Mouse (Mus musculus): ENCODE results near the gene Sgsm1. TPM values are rescaled to one million over a fixed set of nuclear protein-coding genes. Genes with fewer than 3 reads are reported as not detected.
A peak's percentile ranks its signal among the peaks of the same experiment; 100 is the strongest.

Gene Sgsm1
- polyA plus RNA-seq, 1 experiment from 2014 or later = 0.62 TPM

DNA sequence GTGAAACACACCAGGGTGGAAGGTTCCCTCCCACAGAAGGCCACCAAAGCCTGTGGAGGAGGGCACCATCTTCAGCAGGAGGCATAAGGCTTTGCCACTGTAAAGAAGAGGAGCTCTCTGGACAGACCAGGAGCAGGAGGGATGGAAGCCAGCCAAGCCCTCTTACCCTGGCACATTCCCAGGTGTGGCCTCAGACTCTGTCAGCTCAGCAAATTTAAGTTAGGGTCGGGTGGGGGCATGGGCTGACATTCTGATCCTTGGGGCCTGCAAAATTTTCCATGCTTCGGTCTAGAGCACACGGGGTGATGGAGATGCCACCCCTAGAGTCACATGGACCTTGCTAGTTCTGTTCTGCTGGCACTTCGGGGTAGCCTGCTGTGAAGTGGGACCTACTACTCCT, 17.1 kb downstream of the Sgsm1 start:
- Histone ChIP-seq H3K27me3 (peaks cover 62% of the 10 kb centered on the region), H3K9me3 (replicated peaks) (no peaks in the 10 kb centered on the region), H3K4me1 (replicated peaks) (no peaks in the 10 kb centered on the region), H3K27ac (no peak overlapping the region), H3K4me3 (no peak overlapping the region), H3K36me3 (no peaks in the 10 kb centered on the region), H3K9ac (no peak overlapping the region), H3K4me2 (no peak overlapping the region)
- WGBS = 65% methylated on average over 4 of the region's 4 CpGs
- no peak for ATAC-seq (replicated peaks; ENCODE audit: insufficient number of reproducible peaks, insufficient read depth, low FRiP score, low read depth)

DNA sequence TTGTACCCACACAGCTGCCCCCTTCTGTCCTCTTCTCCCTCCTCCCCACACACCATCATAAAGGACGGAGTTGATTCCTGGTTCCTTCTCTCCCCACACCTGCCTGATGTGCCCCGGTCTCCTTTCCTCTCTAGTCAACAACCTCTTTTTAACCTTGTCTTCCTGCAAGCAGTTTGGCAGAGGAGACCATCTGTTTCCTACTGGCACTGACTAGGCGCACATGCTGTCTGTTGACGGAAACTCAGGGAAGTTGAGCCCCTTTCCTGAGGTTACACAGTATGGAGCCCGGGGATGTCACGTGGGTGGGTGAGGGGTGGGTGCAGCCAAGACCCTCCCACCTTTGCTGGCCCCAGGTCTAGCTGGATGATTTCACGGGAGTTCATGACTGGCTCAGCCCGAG, 17.8 kb downstream of the Sgsm1 start:
- WGBS = 62% methylated on average over 8 of the region's 8 CpGs
- no peak for ATAC-seq (replicated peaks; ENCODE audit: insufficient number of reproducible peaks, insufficient read depth, low FRiP score, low read depth)
- H3K4me1 ChIP-seq (replicated peaks) = no peaks in the 10 kb centered on the region
- H3K9ac ChIP-seq = no peak overlapping the region
- H3K36me3 ChIP-seq = no peaks in the 10 kb centered on the region
- no peaks in the 10 kb centered on the region for H3K9me3 ChIP-seq (replicated peaks)
- no peak overlapping the region for H3K27ac ChIP-seq
- H3K4me3 ChIP-seq = no peak overlapping the region
- H3K27me3 ChIP-seq = peaks cover 63% of the 10 kb centered on the region
- H3K4me2 ChIP-seq = no peak overlapping the region

DNA sequence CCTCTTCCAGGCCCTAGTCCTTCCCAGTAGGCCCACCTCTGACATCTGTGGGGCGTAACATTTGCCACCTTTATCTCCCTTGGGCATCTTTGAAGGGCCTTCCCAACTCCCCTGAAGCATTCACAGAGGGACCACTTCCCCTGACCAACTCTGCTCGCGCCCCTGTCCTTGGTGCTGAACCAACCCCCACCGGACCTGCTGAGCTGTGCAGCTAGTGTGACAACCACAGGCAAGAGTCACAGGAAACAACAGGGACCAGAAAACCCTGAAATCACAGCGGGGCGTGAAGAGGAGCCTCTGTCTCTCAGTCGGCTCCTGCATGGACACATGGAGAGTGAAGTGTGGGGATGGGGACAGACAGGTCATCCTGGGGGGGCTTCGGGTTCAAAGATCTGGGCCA, 18.4 kb downstream of the Sgsm1 start:
- Histone ChIP-seq H3K27ac (no peak overlapping the region), H3K9ac (no peak overlapping the region), H3K27me3 (peaks cover 63% of the 10 kb centered on the region), H3K4me1 (replicated peaks) (no peaks in the 10 kb centered on the region), H3K4me2 (no peak overlapping the region), H3K4me3 (no peak overlapping the region), H3K9me3 (replicated peaks) (0 out of 2 replicates have a peak, but pooled peaks cover 5% of the 10 kb centered on the region), H3K36me3 (no peaks in the 10 kb centered on the region)
- 12% methylated on average over 8 of the region's 8 CpGs for WGBS
- no peak for ATAC-seq (replicated peaks; ENCODE audit: insufficient number of reproducible peaks, insufficient read depth, low FRiP score, low read depth)

DNA sequence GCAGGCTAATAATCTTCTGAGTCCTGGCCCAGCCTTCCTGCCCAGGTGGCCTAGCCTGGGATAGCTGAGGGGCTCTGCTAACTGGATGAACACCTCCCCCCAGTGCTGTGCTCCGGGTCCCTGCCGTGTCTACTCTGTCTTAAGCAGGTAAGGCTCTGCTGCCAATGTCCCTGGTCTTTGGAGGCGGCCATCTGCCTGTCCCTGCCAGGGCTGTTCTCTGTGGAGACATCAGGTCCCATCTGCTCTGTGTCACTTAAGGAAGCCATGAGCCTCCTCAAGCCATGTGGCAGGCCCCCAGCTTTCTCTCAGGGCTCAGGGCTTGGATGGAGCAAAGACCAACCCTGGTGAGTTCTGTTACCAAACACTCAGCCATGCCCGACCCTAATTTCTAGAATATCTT, 19.5 kb downstream of the Sgsm1 start:
- Histone ChIP-seq H3K27me3 (peaks cover 70% of the 10 kb centered on the region), H3K4me2 (no peak overlapping the region), H3K36me3 (no peaks in the 10 kb centered on the region), H3K27ac (no peak overlapping the region), H3K4me1 (replicated peaks) (no peaks in the 10 kb centered on the region), H3K9ac (no peak overlapping the region), H3K9me3 (replicated peaks) (0 out of 2 replicates have a peak, but pooled peaks cover 6% of the 10 kb centered on the region), H3K4me3 (no peak overlapping the region)
- 77% methylated on average over 4 of the region's 4 CpGs for WGBS
- ATAC-seq (replicated peaks; ENCODE audit: insufficient number of reproducible peaks, insufficient read depth, low FRiP score, low read depth) = no peak

DNA sequence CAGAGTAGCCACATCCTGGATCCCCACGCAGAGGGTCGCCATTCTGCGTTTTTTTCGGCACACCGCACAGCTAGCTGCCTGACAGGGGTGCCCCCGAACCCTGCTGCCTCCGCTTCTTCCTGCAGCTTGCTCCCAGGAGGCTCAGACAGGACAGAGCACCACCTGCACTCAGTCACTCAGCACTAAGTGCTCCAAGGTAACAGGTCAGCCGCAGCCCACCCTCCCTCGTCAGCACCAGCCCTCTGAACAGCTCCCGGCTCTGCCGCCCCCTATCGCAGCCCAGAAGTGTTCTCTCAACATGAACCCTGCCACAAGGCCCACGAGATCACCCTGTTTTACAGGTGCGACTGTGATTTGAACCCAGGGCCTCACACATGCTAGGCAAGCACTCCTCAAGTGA, 20.4 kb downstream of the Sgsm1 start:
- H3K9ac ChIP-seq = no peak overlapping the region
- no peak overlapping the region for H3K27ac ChIP-seq
- H3K4me3 ChIP-seq = no peak overlapping the region
- no peaks in the 10 kb centered on the region for H3K4me1 ChIP-seq (replicated peaks)
- H3K27me3 ChIP-seq = peaks cover 75% of the 10 kb centered on the region
- no peak overlapping the region for H3K4me2 ChIP-seq
- ATAC-seq (replicated peaks; ENCODE audit: insufficient number of reproducible peaks, insufficient read depth, low FRiP score, low read depth) = no peak
- H3K9me3 ChIP-seq (replicated peaks) = 0 out of 2 replicates have a peak, but pooled peaks cover 6% of the 10 kb centered on the region
- 32% methylated on average over 14 of the region's 14 CpGs for WGBS
- H3K36me3 ChIP-seq = no peaks in the 10 kb centered on the region

DNA sequence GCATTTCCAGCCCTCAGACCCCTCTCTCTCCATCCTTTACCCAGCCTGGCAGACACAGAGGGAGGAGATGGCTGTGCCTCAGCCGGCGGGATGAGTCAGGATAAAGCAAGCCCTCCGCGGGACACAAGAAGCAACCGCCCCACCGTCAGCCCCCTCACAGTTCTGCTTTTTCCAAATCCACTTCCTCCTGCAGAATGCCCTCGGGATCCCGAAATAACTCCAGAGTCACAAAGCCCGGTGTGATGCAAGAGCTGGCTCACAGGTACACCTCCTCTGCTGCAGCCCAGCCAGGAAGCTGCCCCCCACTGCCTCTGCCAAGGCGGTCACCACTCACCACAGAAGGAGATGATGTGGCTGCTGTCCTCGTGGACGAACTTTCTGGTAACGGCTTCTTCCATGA, 22.1 kb downstream of the Sgsm1 start:
- H3K4me3 ChIP-seq = no peak overlapping the region
- no peak overlapping the region for H3K9ac ChIP-seq
- 0 out of 2 replicates have a peak, but pooled peaks cover 6% of the 10 kb centered on the region for H3K9me3 ChIP-seq (replicated peaks)
- H3K27ac ChIP-seq = no peak overlapping the region
- 35% methylated on average over 13 of the region's 13 CpGs for WGBS
- no peak for ATAC-seq (replicated peaks; ENCODE audit: insufficient number of reproducible peaks, insufficient read depth, low FRiP score, low read depth)
- no peaks in the 10 kb centered on the region for H3K4me1 ChIP-seq (replicated peaks)
- H3K27me3 ChIP-seq = peaks cover 84% of the 10 kb centered on the region
- no peaks in the 10 kb centered on the region for H3K36me3 ChIP-seq
- no peak overlapping the region for H3K4me2 ChIP-seq

DNA sequence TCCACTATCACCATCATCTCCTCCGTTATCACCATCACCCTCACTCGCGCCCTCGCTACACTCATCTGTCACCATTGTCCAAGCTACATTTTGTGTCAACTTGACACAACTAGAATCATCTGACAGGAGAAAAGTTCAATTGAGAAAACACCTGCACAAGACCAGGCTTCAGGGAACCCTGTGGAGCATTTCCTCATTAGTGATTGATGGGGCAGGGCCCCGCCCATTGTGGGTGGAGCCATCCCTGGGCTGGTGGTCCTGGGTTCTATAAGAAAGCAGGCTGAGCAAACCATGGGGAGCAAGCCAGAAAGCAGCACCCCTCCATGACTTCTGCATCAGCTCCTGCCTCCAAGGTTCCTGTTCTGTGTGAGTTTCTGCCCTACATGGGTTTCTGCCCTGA, 22.8 kb downstream of the Sgsm1 start:
- H3K9me3 ChIP-seq (replicated peaks) = 0 out of 2 replicates have a peak, but pooled peaks cover 6% of the 10 kb centered on the region
- no peak for ATAC-seq (replicated peaks; ENCODE audit: insufficient number of reproducible peaks, insufficient read depth, low FRiP score, low read depth)
- no peaks in the 10 kb centered on the region for H3K36me3 ChIP-seq
- H3K4me3 ChIP-seq = no peak overlapping the region
- H3K4me2 ChIP-seq = no peak overlapping the region
- H3K4me1 ChIP-seq (replicated peaks) = no peaks in the 10 kb centered on the region
- H3K9ac ChIP-seq = no peak overlapping the region
- no peak overlapping the region for H3K27ac ChIP-seq
- WGBS = 39% methylated on average over 5 of the region's 5 CpGs
- H3K27me3 ChIP-seq = peaks cover 82% of the 10 kb centered on the region

DNA sequence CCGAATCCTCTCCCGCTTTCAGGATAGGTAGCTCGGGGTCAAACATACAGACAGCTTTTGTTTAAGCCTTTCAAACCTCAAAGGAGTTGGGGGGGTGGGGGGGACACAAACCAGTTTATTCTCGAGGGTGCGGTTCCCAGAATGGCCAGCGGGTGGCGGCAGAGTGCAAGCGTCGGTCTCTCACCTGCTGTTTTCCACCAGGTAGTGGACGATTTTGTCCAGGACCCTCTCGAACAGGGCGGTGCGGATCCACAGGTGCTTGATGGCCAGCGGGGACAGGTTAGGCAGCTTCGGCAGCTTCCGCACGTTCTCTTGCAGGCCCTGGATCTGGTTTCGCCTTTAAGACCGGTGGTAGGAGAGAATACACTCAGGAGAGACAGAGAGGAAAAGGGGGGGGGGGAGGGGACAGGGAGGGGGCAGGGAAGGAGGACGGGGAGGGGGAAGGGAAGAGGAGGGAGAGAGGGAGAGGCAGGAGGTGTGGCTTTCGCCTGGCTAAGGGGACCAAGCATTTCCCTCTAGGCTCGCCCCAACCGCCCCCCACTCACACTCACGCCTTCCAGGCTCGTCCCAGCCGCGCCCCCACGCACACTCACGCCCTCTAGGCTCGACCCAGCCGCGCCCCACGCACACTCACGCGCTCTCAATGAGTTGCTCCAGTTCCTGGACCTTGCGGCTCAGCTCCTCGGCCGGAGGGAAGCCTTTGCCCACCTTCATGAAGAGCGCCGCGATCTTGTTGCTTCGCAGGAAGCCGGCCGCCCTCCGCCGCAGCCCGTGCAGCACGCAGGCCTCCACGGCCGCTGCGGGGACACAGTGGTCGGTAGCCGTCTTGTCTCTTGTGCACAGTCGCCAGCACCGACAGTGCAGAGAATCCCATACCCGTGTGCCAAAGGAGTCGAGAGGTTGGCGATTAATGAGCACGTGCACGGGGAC, 23.7 kb downstream of the Sgsm1 start:
- H3K9me3 ChIP-seq (replicated peaks) = 0 out of 2 replicates have a peak, but pooled peaks cover 6% of the 10 kb centered on the region
- no peak overlapping the region for H3K4me3 ChIP-seq
- H3K4me2 ChIP-seq = peak overlapping the region; percentile 36; the same call in 1 of the 2 replicates
- H3K27ac ChIP-seq = no peak overlapping the region
- H3K27me3 ChIP-seq = peaks cover 73% of the 10 kb centered on the region
- no peak for ATAC-seq (replicated peaks; ENCODE audit: insufficient number of reproducible peaks, insufficient read depth, low FRiP score, low read depth)
- no peaks in the 10 kb centered on the region for H3K36me3 ChIP-seq
- no peak overlapping the region for H3K9ac ChIP-seq
- no peaks in the 10 kb centered on the region for H3K4me1 ChIP-seq (replicated peaks)
- WGBS = 6% methylated on average over 59 of the region's 60 CpGs

DNA sequence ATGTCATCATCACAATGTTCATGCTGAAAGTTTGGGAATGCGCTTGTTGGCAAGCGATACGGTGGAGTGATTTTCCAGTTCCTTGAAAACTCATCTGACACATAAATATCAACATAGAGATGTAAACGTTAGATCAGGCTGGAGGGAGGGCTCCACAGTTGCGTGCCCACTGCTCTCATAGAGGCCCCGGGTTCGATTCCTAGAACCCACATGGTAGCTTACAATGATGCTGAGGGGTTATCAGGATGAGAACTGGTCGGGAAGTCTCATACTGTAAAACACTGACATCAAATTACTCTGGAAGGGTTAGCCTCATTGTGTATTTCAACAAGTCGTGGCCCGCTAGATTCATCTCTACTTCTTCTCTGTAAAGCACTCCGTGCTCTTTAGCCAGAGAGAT, 24.5 kb downstream of the Sgsm1 start:
- Histone ChIP-seq H3K4me1 (replicated peaks) (no peaks in the 10 kb centered on the region), H3K4me2 (no peak overlapping the region), H3K4me3 (no peak overlapping the region), H3K36me3 (no peaks in the 10 kb centered on the region), H3K9ac (no peak overlapping the region), H3K27me3 (peaks cover 67% of the 10 kb centered on the region), H3K27ac (no peak overlapping the region), H3K9me3 (replicated peaks) (0 out of 2 replicates have a peak, but pooled peaks cover 6% of the 10 kb centered on the region)
- ATAC-seq (replicated peaks; ENCODE audit: insufficient number of reproducible peaks, insufficient read depth, low FRiP score, low read depth) = no peak
- WGBS = 67% methylated on average over 11 of the region's 11 CpGs

DNA sequence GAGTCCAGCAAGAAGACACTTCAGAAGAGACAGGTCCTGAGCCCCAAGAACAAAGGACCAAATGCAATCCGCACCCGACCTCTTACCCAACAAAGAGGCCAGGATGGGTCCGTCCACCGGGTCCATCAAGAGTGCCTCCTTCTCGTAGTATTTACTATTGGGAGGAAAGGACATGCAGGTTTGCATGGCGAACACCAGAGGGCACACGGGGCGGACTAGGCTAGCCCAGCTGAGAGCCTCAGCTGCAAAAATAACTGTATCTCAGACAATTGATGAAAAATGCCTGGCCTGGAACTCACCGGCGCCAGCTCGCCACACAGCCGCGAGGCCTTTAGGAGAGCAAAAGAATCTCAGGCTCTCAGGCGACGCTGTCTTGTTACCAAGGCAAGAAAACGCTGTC, 25.0 kb downstream of the Sgsm1 start:
- no peaks in the 10 kb centered on the region for H3K4me1 ChIP-seq (replicated peaks)
- no peak overlapping the region for H3K27ac ChIP-seq
- no peak overlapping the region for H3K4me2 ChIP-seq
- no peaks in the 10 kb centered on the region for H3K36me3 ChIP-seq
- 0 out of 2 replicates have a peak, but pooled peaks cover 6% of the 10 kb centered on the region for H3K9me3 ChIP-seq (replicated peaks)
- H3K4me3 ChIP-seq = no peak overlapping the region
- 51% methylated on average over 16 of the region's 16 CpGs for WGBS
- ATAC-seq (replicated peaks; ENCODE audit: insufficient number of reproducible peaks, insufficient read depth, low FRiP score, low read depth) = no peak
- H3K9ac ChIP-seq = no peak overlapping the region
- peaks cover 62% of the 10 kb centered on the region for H3K27me3 ChIP-seq

DNA sequence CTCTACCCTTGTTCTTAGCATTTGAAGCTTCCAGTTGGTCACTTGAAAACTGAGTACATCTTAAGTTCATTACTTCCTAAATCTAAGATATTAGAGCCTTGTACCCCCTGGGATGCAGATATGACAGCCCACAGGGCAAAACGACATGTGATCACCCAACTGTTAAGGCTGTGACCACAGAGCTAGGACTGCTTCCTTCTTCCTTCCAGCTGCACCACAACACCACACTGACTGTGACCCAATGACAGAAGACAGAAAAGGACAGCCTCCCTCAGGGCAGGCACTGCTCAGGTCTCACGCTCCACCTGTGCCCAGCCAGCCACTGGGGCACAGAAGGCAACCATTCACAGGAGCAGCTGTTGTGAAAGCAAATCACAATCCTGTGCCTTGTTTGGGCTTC, 26.9 kb downstream of the Sgsm1 start:
- Histone ChIP-seq H3K27ac (no peak overlapping the region), H3K27me3 (peaks cover 45% of the 10 kb centered on the region), H3K36me3 (no peaks in the 10 kb centered on the region), H3K4me1 (replicated peaks) (no peaks in the 10 kb centered on the region), H3K9me3 (replicated peaks) (0 out of 2 replicates have a peak, but pooled peaks cover 6% of the 10 kb centered on the region), H3K4me3 (no peak overlapping the region), H3K4me2 (no peak overlapping the region), H3K9ac (no peak overlapping the region)
- WGBS = 59% methylated on average over 2 of the region's 2 CpGs
- no peak for ATAC-seq (replicated peaks; ENCODE audit: insufficient number of reproducible peaks, insufficient read depth, low FRiP score, low read depth)

DNA sequence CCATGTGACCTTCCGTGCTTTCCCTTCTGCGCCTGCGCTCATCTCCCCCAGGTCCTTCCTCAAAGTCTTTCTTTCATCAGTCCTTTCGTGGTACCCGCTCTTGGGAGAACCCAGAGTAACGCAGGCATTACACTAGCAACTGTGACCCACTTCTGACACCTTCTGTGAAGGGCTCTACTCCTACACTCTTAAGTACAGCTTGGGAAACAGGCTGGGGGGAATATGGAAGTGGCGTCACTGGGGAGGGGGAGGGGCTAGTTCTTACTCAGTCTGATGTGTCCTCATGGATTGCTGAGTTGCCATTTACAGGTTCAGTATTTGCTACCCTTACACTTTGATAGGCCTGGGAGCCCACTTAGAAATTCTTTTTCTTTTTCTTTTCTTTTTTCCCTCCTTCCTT, 29.0 kb downstream of the Sgsm1 start:
- H3K4me3 ChIP-seq = no peak overlapping the region
- no peak overlapping the region for H3K9ac ChIP-seq
- no peaks in the 10 kb centered on the region for H3K4me1 ChIP-seq (replicated peaks)
- H3K36me3 ChIP-seq = no peaks in the 10 kb centered on the region
- WGBS = 83% methylated on average over 7 of the region's 7 CpGs
- no peaks in the 10 kb centered on the region for H3K9me3 ChIP-seq (replicated peaks)
- no peak overlapping the region for H3K4me2 ChIP-seq
- ATAC-seq (replicated peaks; ENCODE audit: insufficient number of reproducible peaks, insufficient read depth, low FRiP score, low read depth) = no peak
- peaks cover 23% of the 10 kb centered on the region for H3K27me3 ChIP-seq
- no peak overlapping the region for H3K27ac ChIP-seq

Data from heart, embryonic 15.5 days (tissue).